Mouse (Mus musculus) 416B (cell line): ENCODE measurements around the gene Ccdc74a.

Source experiments
- DNase-seq: peaks from one replicate; pipeline ENCODE4 v3.0.0; 2011; ENCODE audit warnings: low read depth

The Ccdc74a gene

GRCm38 (mm10) chr16:17641301-17641700 lies 5.0 kb upstream of the Ccdc74a start:
- no peak for DNase-seq

GRCm38 (mm10) chr16:17642311-17642710 lies 4.0 kb upstream of the Ccdc74a start:
- no peak for DNase-seq

- peak; percentile 64 for DNase-seq
These were observed 2.8 kb upstream of the Ccdc74a start for GRCm38 (mm10) chr16:17643437-17643990.

GRCm38 (mm10) chr16:17647156-17647555 lies 886 bp downstream of the Ccdc74a start:
- DNase-seq = no peak

GRCm38 (mm10) chr16:17647566-17648340 lies 1.5 kb downstream of the Ccdc74a start:
- no peak for DNase-seq

GRCm38 (mm10) chr16:17649925-17650605 lies 3.8 kb downstream of the Ccdc74a start:
- no peak for DNase-seq

GRCm38 (mm10) chr16:17650711-17651110 lies 4.4 kb downstream of the Ccdc74a start:
- no peak for DNase-seq

GRCm38 (mm10) chr16:17652607-17653006 lies 6.3 kb downstream of the Ccdc74a start:
- peak; percentile 14 for DNase-seq

- no peak for DNase-seq
These were observed 7.3 kb downstream of the Ccdc74a start for GRCm38 (mm10) chr16:17653601-17654000.

GRCm38 (mm10) chr16:17654188-17654795 lies 8.0 kb downstream of the Ccdc74a start:
- DNase-seq = no peak

- DNase-seq = no peak
These were observed 10.1 kb downstream of the Ccdc74a start for GRCm38 (mm10) chr16:17656212-17656871.

- DNase-seq = no peak
These were observed 19.3 kb downstream of the Ccdc74a start for GRCm38 (mm10) chr16:17665568-17665967.

GRCm38 (mm10) chr16:17669886-17670285 lies 23.6 kb downstream of the Ccdc74a start:
- no peak for DNase-seq

GRCm38 (mm10) chr16:17694860-17695259 lies 48.6 kb downstream of the Ccdc74a start:
- no peak for DNase-seq
